Mouse (Mus musculus): ENCODE measurements around the gene Nfkbia. TPM values are rescaled to one million over a fixed set of nuclear protein-coding genes. Genes with fewer than 3 reads are reported as not detected.

The Nfkbia gene
- polyA plus RNA-seq, 1 experiment from 2014 or later: 119 TPM

DNA sequence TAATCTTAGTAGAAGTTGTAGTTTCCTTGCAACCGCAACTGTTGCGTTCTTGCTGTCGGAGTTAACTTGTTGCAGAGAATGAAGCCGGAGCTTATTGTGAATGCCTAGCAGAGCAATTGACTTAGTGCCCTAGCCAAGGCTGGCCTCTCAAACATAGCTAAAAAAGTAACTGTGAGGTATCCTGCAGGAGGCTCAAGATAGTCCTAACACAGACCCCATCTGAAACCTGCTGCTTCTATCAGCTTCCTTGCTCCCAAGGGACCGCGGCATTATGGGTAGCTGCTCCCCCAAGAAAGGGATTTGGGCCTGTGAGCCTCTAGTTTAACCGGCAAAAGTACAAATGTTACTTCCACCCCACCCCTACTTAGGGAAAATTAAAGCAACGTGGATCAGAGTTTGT lies 934 bp upstream of the Nfkbia start:
- peak overlapping the region; percentile 100 for H3K27ac ChIP-seq (replicated peaks)
- H3K9me3 ChIP-seq (ENCODE audit: control insufficient read depth, low read length): no peaks in the 10 kb centered on the region
- H3K27me3 ChIP-seq (ENCODE audit: control insufficient read depth, insufficient read depth, low read length): no peaks in the 10 kb centered on the region
- ATAC-seq (ENCODE audit: low FRiP score, low TSS enrichment): no peak
- TF ChIP-seq EP300 (optimal IDR thresholded peaks at IDR 0.05) (no peak), CTCF (IDR thresholded peaks at IDR 0.05; ENCODE audit: low read depth) (no peak)
- peak overlapping the region; percentile 93 for H3K4me2 ChIP-seq (replicated peaks; ENCODE audit: low read depth)
- peak overlapping the region; percentile 97 for H3K4me3 ChIP-seq (ENCODE audit: low read depth, low read length)
- DNase-seq (ENCODE audit: low spot score): no peak
- H3K4me1 ChIP-seq (replicated peaks; ENCODE audit: control insufficient read depth, insufficient read depth): peaks cover 6% of the 10 kb centered on the region; the same call in 1 of the 2 replicates
- peak overlapping the region; percentile 100; the same call in 1 of the 2 replicates for H3K9ac ChIP-seq (ENCODE audit: low read length)
- 49% methylated on average over 8 of the region's 8 CpGs for WGBS
- H3K36me3 ChIP-seq (ENCODE audit: control insufficient read depth, insufficient read depth, low read length): peaks cover 18% of the 10 kb centered on the region

DNA sequence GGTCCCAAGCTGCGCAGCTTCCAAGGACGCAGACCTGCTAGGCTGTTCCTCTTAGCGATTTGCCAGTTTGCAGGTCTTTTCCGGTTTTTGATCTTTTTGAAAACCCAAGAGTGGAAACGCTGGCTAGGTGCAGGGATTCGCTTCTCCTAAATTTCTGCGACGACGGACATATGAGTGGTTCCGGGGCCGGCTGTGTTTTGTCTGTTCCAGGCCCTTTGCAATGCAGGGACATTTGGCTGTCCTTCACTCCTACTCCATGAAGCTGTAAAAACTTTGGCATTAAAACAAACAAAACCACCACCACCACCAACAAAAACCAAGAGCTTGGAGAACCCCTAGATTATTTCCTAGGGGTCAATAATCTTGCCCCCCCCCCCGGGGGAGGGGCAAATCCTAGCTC lies 494 bp upstream of the Nfkbia start:
- no peak for TF ChIP-seq EP300 (optimal IDR thresholded peaks at IDR 0.05)
- TF ChIP-seq CTCF (IDR thresholded peaks at IDR 0.05; ENCODE audit: low read depth): no peak
- peaks cover 20% of the 10 kb centered on the region for H3K36me3 ChIP-seq (ENCODE audit: control insufficient read depth, insufficient read depth, low read length)
- WGBS: under 1% methylated on average over 12 of the region's 12 CpGs
- no peaks in the 10 kb centered on the region for H3K27me3 ChIP-seq (ENCODE audit: control insufficient read depth, insufficient read depth, low read length)
- no peaks in the 10 kb centered on the region for H3K9me3 ChIP-seq (ENCODE audit: control insufficient read depth, low read length)
- peaks cover 6% of the 10 kb centered on the region; the same call in 1 of the 2 replicates for H3K4me1 ChIP-seq (replicated peaks; ENCODE audit: control insufficient read depth, insufficient read depth)
- H3K9ac ChIP-seq (ENCODE audit: low read length): peak overlapping the region; percentile 100
- no peak for ATAC-seq (ENCODE audit: low FRiP score, low TSS enrichment)
- H3K4me2 ChIP-seq (replicated peaks; ENCODE audit: low read depth): peak overlapping the region; percentile 93
- peak overlapping the region; percentile 100 for H3K27ac ChIP-seq (replicated peaks)
- H3K4me3 ChIP-seq (ENCODE audit: low read depth, low read length): peak overlapping the region; percentile 97
- DNase-seq (ENCODE audit: low spot score): no peak

DNA sequence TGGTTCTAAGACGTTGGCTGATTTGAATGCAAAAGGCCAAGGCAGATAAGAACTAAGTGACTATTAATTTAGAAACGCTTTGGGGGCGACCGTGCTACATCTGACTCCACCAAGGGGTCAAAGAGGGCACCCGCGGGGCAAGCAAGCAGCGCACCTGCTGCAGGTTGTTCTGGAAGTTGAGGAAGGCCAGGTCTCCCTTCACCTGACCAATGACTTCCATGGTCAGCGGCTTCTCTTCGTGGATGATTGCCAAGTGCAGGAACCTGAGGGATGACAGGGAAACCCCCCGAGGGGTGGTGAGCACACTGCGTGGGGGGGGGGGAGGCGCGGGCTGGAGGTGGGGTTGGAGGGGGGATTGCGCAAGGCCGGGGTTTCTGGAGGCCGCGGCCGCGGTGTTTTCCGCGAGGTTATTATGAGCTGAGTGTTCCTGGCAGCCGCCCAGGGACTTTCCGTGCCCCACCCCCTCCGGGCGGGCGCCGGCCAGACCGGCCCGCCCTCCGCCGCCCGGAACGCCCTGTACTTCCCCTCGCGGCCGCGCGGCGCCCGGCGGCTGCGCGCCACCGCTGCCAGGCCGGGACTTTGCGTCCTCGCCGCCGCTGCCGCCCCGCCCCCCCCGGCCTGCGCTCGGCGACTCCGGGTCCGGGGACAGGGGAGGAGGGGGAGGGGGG lies 797 bp downstream of the Nfkbia start:
- ATAC-seq (ENCODE audit: low FRiP score, low TSS enrichment) (peak; percentile 86), DNase-seq (ENCODE audit: low spot score) (peak; percentile 97)
- TF ChIP-seq EP300 (optimal IDR thresholded peaks at IDR 0.05) (no peak), CTCF (IDR thresholded peaks at IDR 0.05; ENCODE audit: low read depth) (no peak; the same call in 1 of the 2 replicates)
- no peaks in the 10 kb centered on the region for H3K9me3 ChIP-seq (ENCODE audit: control insufficient read depth, low read length)
- H3K4me3 ChIP-seq (ENCODE audit: low read depth, low read length): peak overlapping the region; percentile 97
- H3K27ac ChIP-seq (replicated peaks): peak overlapping the region; percentile 100
- H3K4me2 ChIP-seq (replicated peaks; ENCODE audit: low read depth): peak overlapping the region; percentile 93
- 2% methylated on average over 41 of the region's 57 CpGs for WGBS
- H3K4me1 ChIP-seq (replicated peaks; ENCODE audit: control insufficient read depth, insufficient read depth): peaks cover 6% of the 10 kb centered on the region; the same call in 1 of the 2 replicates
- H3K9ac ChIP-seq (ENCODE audit: low read length): peak overlapping the region; percentile 100
- H3K36me3 ChIP-seq (ENCODE audit: control insufficient read depth, insufficient read depth, low read length): peaks cover 20% of the 10 kb centered on the region
- H3K27me3 ChIP-seq (ENCODE audit: control insufficient read depth, insufficient read depth, low read length): no peaks in the 10 kb centered on the region

DNA sequence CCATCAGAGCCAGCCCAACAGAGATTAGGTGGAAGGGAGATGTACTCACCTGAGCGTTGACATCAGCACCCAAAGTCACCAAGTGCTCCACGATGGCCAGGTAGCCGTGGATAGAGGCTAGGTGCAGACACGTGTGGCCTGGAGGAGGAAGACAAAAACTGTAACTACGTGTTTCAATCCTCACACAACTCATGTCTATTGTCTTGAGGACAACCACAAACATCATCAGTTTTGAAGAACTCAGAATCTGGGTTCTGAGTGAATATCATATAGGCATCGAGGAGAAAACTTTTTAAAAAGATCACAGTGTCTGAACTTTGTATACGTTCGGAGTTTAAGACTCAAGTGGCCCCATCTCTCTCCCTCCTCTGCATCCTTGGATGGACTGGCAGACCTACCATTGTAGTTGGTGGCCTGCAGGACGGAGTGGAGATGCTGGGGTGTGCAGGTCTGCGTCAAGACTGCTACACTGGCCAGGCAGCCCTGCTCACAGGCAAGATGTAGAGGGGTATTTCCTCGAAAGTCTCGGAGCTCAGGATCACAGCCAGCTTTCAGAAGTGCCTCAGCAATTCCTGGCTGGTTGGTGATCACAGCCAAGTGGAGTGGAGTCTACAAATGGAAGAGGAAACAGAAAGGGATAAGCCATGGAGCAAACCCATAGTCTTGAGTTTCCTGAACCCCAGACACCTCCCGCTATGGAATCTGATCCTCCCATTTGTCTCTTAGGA lies 1.6 kb downstream of the Nfkbia start:
- 50% methylated on average over 13 of the region's 13 CpGs for WGBS
- Histone ChIP-seq H3K27me3 (ENCODE audit: control insufficient read depth, insufficient read depth, low read length) (no peaks in the 10 kb centered on the region), H3K36me3 (ENCODE audit: control insufficient read depth, insufficient read depth, low read length) (peaks cover 23% of the 10 kb centered on the region), H3K4me2 (replicated peaks; ENCODE audit: low read depth) (peak overlapping the region; percentile 93), H3K4me1 (replicated peaks; ENCODE audit: control insufficient read depth, insufficient read depth) (peaks cover 4% of the 10 kb centered on the region; the same call in 1 of the 2 replicates), H3K9ac (ENCODE audit: low read length) (peak overlapping the region; percentile 80), H3K4me3 (ENCODE audit: low read depth, low read length) (peak overlapping the region; percentile 97), H3K27ac (replicated peaks) (peak overlapping the region; percentile 100), H3K9me3 (ENCODE audit: control insufficient read depth, low read length) (no peaks in the 10 kb centered on the region)
- ATAC-seq (ENCODE audit: low FRiP score, low TSS enrichment): no peak
- no peak for TF ChIP-seq EP300 (optimal IDR thresholded peaks at IDR 0.05)
- no peak for TF ChIP-seq CTCF (IDR thresholded peaks at IDR 0.05; ENCODE audit: low read depth)
- DNase-seq (ENCODE audit: low spot score): no peak

DNA sequence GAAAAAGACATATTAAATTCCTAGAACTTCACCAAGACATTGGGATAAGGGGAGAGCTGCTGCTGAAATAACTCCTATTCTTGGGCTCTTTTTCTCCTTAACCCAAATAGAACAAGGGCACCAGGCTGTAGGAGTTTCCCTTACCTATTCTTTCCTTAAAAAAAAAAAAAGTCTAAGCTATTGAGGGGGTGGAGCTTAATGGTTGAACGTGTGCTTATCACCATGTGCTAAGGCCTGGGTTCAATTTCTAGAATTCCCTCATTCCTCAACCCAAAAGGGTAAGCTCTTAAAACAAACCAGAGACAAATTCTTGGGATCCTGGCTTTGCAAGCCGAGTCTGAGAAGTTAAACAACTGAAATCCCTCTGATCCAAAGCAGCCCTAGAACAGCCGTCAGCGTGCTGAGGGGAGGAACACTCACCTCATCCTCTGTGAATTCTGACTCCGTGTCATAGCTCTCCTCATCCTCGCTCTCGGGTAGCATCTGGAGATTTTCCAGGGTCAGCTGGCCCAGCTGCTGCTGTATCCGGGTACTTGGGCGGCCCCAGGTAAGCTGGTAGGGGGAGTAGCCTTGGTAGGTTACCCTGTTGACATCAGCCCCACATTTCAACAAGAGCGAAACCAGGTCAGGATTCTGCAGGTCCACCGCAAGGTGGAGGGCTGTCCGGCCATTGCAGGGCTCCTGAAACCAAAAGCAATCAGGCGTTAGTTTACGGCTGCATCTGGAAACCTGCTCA lies 2.3 kb downstream of the Nfkbia start:
- Histone ChIP-seq H3K4me3 (ENCODE audit: low read depth, low read length) (peak overlapping the region; percentile 97), H3K9me3 (ENCODE audit: control insufficient read depth, low read length) (no peaks in the 10 kb centered on the region), H3K9ac (ENCODE audit: low read length) (no peak overlapping the region), H3K4me2 (replicated peaks; ENCODE audit: low read depth) (peak overlapping the region; percentile 93), H3K27ac (replicated peaks) (peak overlapping the region; percentile 65), H3K36me3 (ENCODE audit: control insufficient read depth, insufficient read depth, low read length) (peaks cover 23% of the 10 kb centered on the region), H3K4me1 (replicated peaks; ENCODE audit: control insufficient read depth, insufficient read depth) (peaks cover 3% of the 10 kb centered on the region; the same call in 1 of the 2 replicates), H3K27me3 (ENCODE audit: control insufficient read depth, insufficient read depth, low read length) (no peaks in the 10 kb centered on the region)
- WGBS: 52% methylated on average over 14 of the region's 14 CpGs
- TF ChIP-seq EP300 (optimal IDR thresholded peaks at IDR 0.05): no peak
- TF ChIP-seq CTCF (IDR thresholded peaks at IDR 0.05; ENCODE audit: low read depth): no peak
- DNase-seq (ENCODE audit: low spot score) (no peak), ATAC-seq (ENCODE audit: low FRiP score, low TSS enrichment) (no peak)
